8 mouse cellular contexts compared by ENCODE assay signal in genomic region chr5:143058208-143058607, GRCm38 (mm10). TPM values are rescaled to one million over a fixed set of nuclear protein-coding genes. Genes with fewer than 3 reads are reported as not detected.
DNase-seq lines count a peak whose midpoint lies in the region; ATAC-seq and TF ChIP-seq lines count a peak whose summit lies in the region.

No protein-coding gene starts in this region.

- no peak for DNase-seq in kidney, postnatal 10 days
- peak; percentile 46 for DNase-seq in brain, adult 2 months (ENCODE audit: low read depth, low spot score)
- DNase-seq in right cerebral cortex, adult 18-20 months = no peak
- no peak for DNase-seq in ovary, adult 18-20 months (ENCODE audit: low spot score)

- H3K4me1 ChIP-seq in kidney, embryonic 15.5 days = peaks cover 7% of the 10 kb centered on the region; the same call in 1 of the 2 replicates
- peaks cover 64% of the 10 kb centered on the region for H3K4me1 ChIP-seq in heart, embryonic 16.5 days (ENCODE audit: control insufficient read depth, insufficient read depth, low read length)

- H3K79me2 ChIP-seq in myocyte (ENCODE audit: control insufficient read depth, insufficient read depth) = no peaks in the 10 kb centered on the region

- H3K27me3 ChIP-seq in kidney, embryonic 15.5 days = no peaks in the 10 kb centered on the region
- H3K27me3 ChIP-seq in heart, embryonic 16.5 days (ENCODE audit: control insufficient read depth, insufficient read depth, low read length) = no peaks in the 10 kb centered on the region
- H3K27me3 ChIP-seq in myocyte (ENCODE audit: control insufficient read depth, insufficient read depth, insufficient read length) = no peaks in the 10 kb centered on the region

- H3ac ChIP-seq in myocyte (ENCODE audit: control insufficient read depth, insufficient read length) = no peak overlapping the region

- peaks cover 64% of the 10 kb centered on the region for H3K36me3 ChIP-seq in kidney, embryonic 15.5 days
- peaks cover 7% of the 10 kb centered on the region; the same call in 1 of the 2 replicates for H3K36me3 ChIP-seq in heart, embryonic 16.5 days (ENCODE audit: control insufficient read depth, insufficient read depth)
- no peaks in the 10 kb centered on the region for H3K36me3 ChIP-seq in myocyte (ENCODE audit: control insufficient read depth, insufficient read depth)

- no peak overlapping the region for H3K4me3 ChIP-seq in kidney, embryonic 15.5 days (replicated peaks)
- no peak overlapping the region for H3K4me3 ChIP-seq in heart, embryonic 16.5 days (ENCODE audit: low read length)
- no peak overlapping the region for H3K4me3 ChIP-seq in myocyte

- no peak for TF ChIP-seq POLR2A in myocyte (IDR thresholded peaks at IDR 0.05; ENCODE audit: insufficient read length, low read depth)

- H3K9ac ChIP-seq in kidney, embryonic 15.5 days = no peak overlapping the region
- H3K9ac ChIP-seq in heart, embryonic 16.5 days (ENCODE audit: low read length) = 0 out of 2 replicates have a peak overlapping the region, but pooled peaks have one; percentile 2

- 61% methylated on average over 2 of the region's 2 CpGs for WGBS in kidney, embryonic 15.5 days
- WGBS in heart, embryonic 16.5 days = 22% methylated on average over 2 of the region's 2 CpGs

- ATAC-seq in kidney, embryonic 15.5 days (replicated peaks; ENCODE audit: low FRiP score) = peak; percentile 66; the same call in 1 of the 2 replicates
- 0 out of 2 replicates have a peak, but pooled peaks have one; percentile 12 for ATAC-seq in heart, embryonic 16.5 days (replicated peaks; ENCODE audit: extremely low read depth, insufficient read depth, low FRiP score)
- ATAC-seq in activated CD4-positive, CD25-positive, alpha-beta regulatory T cell, adult 4 months = no peak

- no peak overlapping the region for H3K4me2 ChIP-seq in kidney, embryonic 15.5 days
- no peak overlapping the region for H3K4me2 ChIP-seq in heart, embryonic 16.5 days (ENCODE audit: low read depth, low read length)
- H3K4me2 ChIP-seq in myocyte (ENCODE audit: low read depth) = peak overlapping the region; percentile 20

- no peaks in the 10 kb centered on the region for H3K9me3 ChIP-seq in kidney, embryonic 15.5 days (replicated peaks)
- H3K9me3 ChIP-seq in heart, embryonic 16.5 days (replicated peaks; ENCODE audit: control insufficient read depth, low read length) = no peaks in the 10 kb centered on the region

- peak overlapping the region; percentile 7; the same call in 1 of the 2 replicates for H3K27ac ChIP-seq in kidney, embryonic 15.5 days
- peak overlapping the region; percentile 83 for H3K27ac ChIP-seq in heart, embryonic 16.5 days (ENCODE audit: low read length)

TF ChIP-seq in myocyte, 11 proteins besides CTCF, POLR2A, EP300 and RAD21:
- TF ChIP-seq REST (IDR thresholded peaks at IDR 0.05; ENCODE audit: insufficient read depth, insufficient read length) = no peak
- no peak for TF ChIP-seq SRF (IDR thresholded peaks at IDR 0.05; ENCODE audit: control insufficient read depth, insufficient read length, low read depth)
- no peak for TF ChIP-seq USF1 (IDR thresholded peaks at IDR 0.05; ENCODE audit: low read depth)
- TF ChIP-seq E2F4 (IDR thresholded peaks at IDR 0.05; ENCODE audit: insufficient read depth) = no peak
- TF ChIP-seq TCF3 (IDR thresholded peaks at IDR 0.05; ENCODE audit: insufficient read length, low read depth) = no peak
- TF ChIP-seq TCF12 (IDR thresholded peaks at IDR 0.05; ENCODE audit: insufficient read depth, poor library complexity, severe bottlenecking) = no peak
- TF ChIP-seq MAX (IDR thresholded peaks at IDR 0.05; ENCODE audit: low read depth) = no peak
- TF ChIP-seq MYOD1 (IDR thresholded peaks at IDR 0.05; ENCODE audit: control insufficient read depth in 1 of 3, insufficient read length in 2 of 3, low read depth in 2 of 3) = no peak
- TF ChIP-seq MYOG (IDR thresholded peaks at IDR 0.05; ENCODE audit: control insufficient read depth in 1 of 3, insufficient read depth in 1 of 3, insufficient read length in 2 of 3, low read depth in 2 of 3) = no peak
- no peak for TF ChIP-seq CEBPB (IDR thresholded peaks at IDR 0.05; ENCODE audit: insufficient read depth, poor library complexity, severe bottlenecking)
- TF ChIP-seq POLR2AphosphoS2 (IDR thresholded peaks at IDR 0.05; ENCODE audit: insufficient read length, low read depth) = no peak

RNA-seq across cellular contexts. Expression of gene Rnf216, which starts 54.6 kb away (rescaled TPM):
- polyA plus RNA-seq in kidney, embryonic 15.5 days (2015; fragmentation: Nextera tagmentation; extraction: Ambion mirVana) = 44.5 and 46.9 TPM in 2 replicates
- polyA plus RNA-seq in heart, embryonic 16.5 days (2015; fragmentation: Nextera tagmentation; extraction: Ambion mirVana) = 22.7 and 24.7 TPM in 2 replicates
- polyA plus RNA-seq in myocyte (2012; fragmentation: generic; extraction: Trizol) = 15.9 TPM
- 10 to 100 TPM; 28.7 to 30.4 TPM for polyA plus RNA-seq in activated CD4-positive, CD25-positive, alpha-beta regulatory T cell, adult 4 months (2017; shearing (Covaris generic))
